Comparison of ENCODE assay signal across 9 mouse cellular contexts in genomic region chr5:128432422-128432821, GRCm38 (mm10). TPM values are rescaled to one million over a fixed set of nuclear protein-coding genes. Genes with fewer than 3 reads are reported as not detected.
DNase-seq lines count a peak whose midpoint lies in the region; ATAC-seq lines count a peak whose summit lies in the region.
"Had no signal": no experiment of that assay in that cellular context is flagged by ENCODE, and none has a peak within 500 bp of the region (broad histone marks: within the 10 kb centered on the region; RNA-seq: fewer than 3 reads in every experiment).

No protein-coding gene starts in this region.

- H3K36me3 ChIP-seq in heart, embryonic 15.5 days = no peaks in the 10 kb centered on the region
- no peaks in the 10 kb centered on the region for H3K36me3 ChIP-seq in hindbrain, embryonic 11.5 days (ENCODE audit: control insufficient read depth, insufficient read depth, low read length)
- H3K36me3 ChIP-seq in midbrain, embryonic 14.5 days (ENCODE audit: control insufficient read depth, insufficient read depth, low read length) = no peaks in the 10 kb centered on the region

- H3K4me1 ChIP-seq in heart, embryonic 15.5 days (replicated peaks) = no peaks in the 10 kb centered on the region
- no peaks in the 10 kb centered on the region for H3K4me1 ChIP-seq in hindbrain, embryonic 11.5 days (replicated peaks; ENCODE audit: control insufficient read depth, insufficient read depth, low read length)
- no peaks in the 10 kb centered on the region for H3K4me1 ChIP-seq in midbrain, embryonic 14.5 days (ENCODE audit: control insufficient read depth, insufficient read depth, low read length)

- H3K9ac ChIP-seq in heart, embryonic 15.5 days = no peak overlapping the region
- H3K9ac ChIP-seq in hindbrain, embryonic 11.5 days (ENCODE audit: low read depth, low read length) = peak overlapping the region; percentile 31; the same call in 1 of the 2 replicates
- H3K9ac ChIP-seq in midbrain, embryonic 14.5 days (replicated peaks; ENCODE audit: low read length) = peak overlapping the region; percentile 52

- DNase-seq in heart, postnatal 14 days = no peak
- DNase-seq in ZHBTc4 (ENCODE audit: low read depth, low spot score) = peak; percentile 38
- DNase-seq in hindbrain, embryonic 11.5 days (ENCODE audit: low spot score) = peak; percentile 29
- peak; percentile 54 for DNase-seq in midbrain, embryonic 14.5 days
- no peak for DNase-seq in ovary, adult 18-20 months (ENCODE audit: low spot score)
- DNase-seq in gastrocnemius, postnatal 10 days = no peak
- no peak for DNase-seq in testis, postnatal 10 days (ENCODE audit: low spot score)
- DNase-seq: adrenal gland, postnatal 36 days had no signal

- peak overlapping the region; percentile 31 for H3K4me3 ChIP-seq in heart, embryonic 15.5 days
- H3K4me3 ChIP-seq in hindbrain, embryonic 11.5 days (ENCODE audit: low read depth, low read length) = peak overlapping the region; percentile 45
- peak overlapping the region; percentile 49 for H3K4me3 ChIP-seq in midbrain, embryonic 14.5 days (replicated peaks; ENCODE audit: low read depth, low read length)

- intact Hi-C loops in heart, postnatal 14 days (cut with DNase I) = no loop called here

- WGBS in heart, embryonic 15.5 days = 2% methylated on average over 37 of the region's 37 CpGs
- WGBS in hindbrain, embryonic 11.5 days = under 1% methylated on average over 19 of the region's 37 CpGs
- under 1% methylated on average over 29 of the region's 37 CpGs for WGBS in midbrain, embryonic 14.5 days

- no peak overlapping the region for H3K27ac ChIP-seq in heart, embryonic 15.5 days
- H3K27ac ChIP-seq in hindbrain, embryonic 11.5 days (ENCODE audit: low read depth, low read length) = no peak overlapping the region
- no peak overlapping the region for H3K27ac ChIP-seq in midbrain, embryonic 14.5 days (replicated peaks; ENCODE audit: low read depth, low read length)

- H3K9me3 ChIP-seq in heart, embryonic 15.5 days (replicated peaks) = no peaks in the 10 kb centered on the region
- no peaks in the 10 kb centered on the region for H3K9me3 ChIP-seq in hindbrain, embryonic 11.5 days (ENCODE audit: control insufficient read depth, low read length)
- no peaks in the 10 kb centered on the region for H3K9me3 ChIP-seq in midbrain, embryonic 14.5 days (ENCODE audit: control insufficient read depth, low read length)

- H3K4me2 ChIP-seq in heart, embryonic 15.5 days = peak overlapping the region; percentile 43
- H3K4me2 ChIP-seq in hindbrain, embryonic 11.5 days (replicated peaks; ENCODE audit: low read depth, low read length) = peak overlapping the region; percentile 92
- peak overlapping the region; percentile 86 for H3K4me2 ChIP-seq in midbrain, embryonic 14.5 days (ENCODE audit: low read length)

- H3K27me3 ChIP-seq in heart, embryonic 15.5 days = peaks cover 56% of the 10 kb centered on the region
- peaks cover 30% of the 10 kb centered on the region for H3K27me3 ChIP-seq in hindbrain, embryonic 11.5 days (ENCODE audit: control insufficient read depth, insufficient read depth, low read length)
- H3K27me3 ChIP-seq in midbrain, embryonic 14.5 days (ENCODE audit: control insufficient read depth, insufficient read depth, low read length) = peaks cover 42% of the 10 kb centered on the region

- ATAC-seq in heart, embryonic 15.5 days (replicated peaks; ENCODE audit: insufficient number of reproducible peaks, insufficient read depth, low FRiP score, low read depth) = no peak
- no peak for ATAC-seq in hindbrain, embryonic 11.5 days (ENCODE audit: low FRiP score)
- ATAC-seq in midbrain, embryonic 14.5 days (ENCODE audit: low FRiP score, low TSS enrichment) = no peak

RNA-seq across cellular contexts. Expression of gene Tmem132d, which starts 0.5 kb away (rescaled TPM):
- 0.09 and 0.24 TPM in 2 replicates for polyA plus RNA-seq in heart, embryonic 15.5 days (2015; fragmentation: Nextera tagmentation; extraction: Ambion mirVana)
- total RNA-seq in heart, postnatal 14 days (2021) = under 1 TPM; 0.14 to 0.22 TPM
- 0.46 and 0.63 TPM in 2 replicates for polyA plus RNA-seq in hindbrain, embryonic 11.5 days (2014; fragmentation: Nextera tagmentation; extraction: Ambion mirVana)
- polyA plus RNA-seq in midbrain, embryonic 14.5 days (2014; fragmentation: Nextera tagmentation; extraction: Ambion mirVana) = 4.0 and 4.1 TPM in 2 replicates
- total RNA-seq in gastrocnemius, postnatal 10 days (2021) = under 1 TPM in 1 of 2 experiments, not detected in 1; 0.11 TPM

Comparison
In these comparisons a context has a peak if more than half of its experiments do, and no peak if none do; other contexts are left out.
1. DNase-seq: peak in ZHBTc4 (single experiment), hindbrain, embryonic 11.5 days (single experiment) and midbrain, embryonic 14.5 days (single experiment); none in heart, postnatal 14 days (0 of 2), ovary, adult 18-20 months (single experiment), gastrocnemius, postnatal 10 days (single experiment) and testis, postnatal 10 days (single experiment).
2. Peak in every context shown above with its lines, with median percentiles within 50 percentile points of each other: H3K4me2 ChIP-seq and H3K4me3 ChIP-seq.